Mouse (Mus musculus): ENCODE measurements around the gene Mettl1.

Gene Mettl1

DNA sequence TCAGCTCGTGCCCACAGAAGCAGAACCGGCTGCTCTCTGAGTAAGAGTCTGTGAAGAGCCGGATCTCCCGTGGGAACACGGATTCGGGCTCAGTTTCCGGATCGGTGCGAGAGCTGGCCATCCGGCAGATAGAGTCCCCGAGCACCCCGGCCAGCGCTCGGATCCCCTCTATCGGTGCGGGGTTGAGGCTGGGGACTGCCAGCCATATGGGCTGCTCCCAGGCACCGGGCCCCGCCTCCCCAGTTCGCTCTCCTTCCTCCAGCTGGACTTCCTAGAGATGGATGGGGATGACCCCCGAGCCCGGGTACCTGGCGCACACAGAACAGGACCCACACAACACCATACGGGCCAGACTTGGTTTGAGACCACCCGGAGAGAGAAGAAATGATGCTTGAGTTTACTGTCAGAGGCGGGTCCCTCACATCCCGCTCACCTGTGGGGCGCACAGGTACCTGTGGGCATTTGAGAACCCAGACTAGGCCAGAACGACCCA, at the start of gene Mettl1, which contains the start of gene Eef1akmt3:
Gene Mettl1 (plus strand): TSS at position 141 of the 493 bp plus-strand sequence.
Gene Eef1akmt3 (minus strand): TSS at position 240 of the 493 bp plus-strand sequence.
- no peak for DNase-seq (ENCODE audit: low read depth, low spot score)

- no peak for DNase-seq (ENCODE audit: low read depth, low spot score)
These were observed 49.5 kb upstream of the Mettl1 start for GRCm38 (mm10) chr10:126991676-126992075.

GRCm38 (mm10) chr10:126993621-126994020, 47.6 kb upstream of the Mettl1 start:
- no peak for DNase-seq (ENCODE audit: low read depth, low spot score)

DNA sequence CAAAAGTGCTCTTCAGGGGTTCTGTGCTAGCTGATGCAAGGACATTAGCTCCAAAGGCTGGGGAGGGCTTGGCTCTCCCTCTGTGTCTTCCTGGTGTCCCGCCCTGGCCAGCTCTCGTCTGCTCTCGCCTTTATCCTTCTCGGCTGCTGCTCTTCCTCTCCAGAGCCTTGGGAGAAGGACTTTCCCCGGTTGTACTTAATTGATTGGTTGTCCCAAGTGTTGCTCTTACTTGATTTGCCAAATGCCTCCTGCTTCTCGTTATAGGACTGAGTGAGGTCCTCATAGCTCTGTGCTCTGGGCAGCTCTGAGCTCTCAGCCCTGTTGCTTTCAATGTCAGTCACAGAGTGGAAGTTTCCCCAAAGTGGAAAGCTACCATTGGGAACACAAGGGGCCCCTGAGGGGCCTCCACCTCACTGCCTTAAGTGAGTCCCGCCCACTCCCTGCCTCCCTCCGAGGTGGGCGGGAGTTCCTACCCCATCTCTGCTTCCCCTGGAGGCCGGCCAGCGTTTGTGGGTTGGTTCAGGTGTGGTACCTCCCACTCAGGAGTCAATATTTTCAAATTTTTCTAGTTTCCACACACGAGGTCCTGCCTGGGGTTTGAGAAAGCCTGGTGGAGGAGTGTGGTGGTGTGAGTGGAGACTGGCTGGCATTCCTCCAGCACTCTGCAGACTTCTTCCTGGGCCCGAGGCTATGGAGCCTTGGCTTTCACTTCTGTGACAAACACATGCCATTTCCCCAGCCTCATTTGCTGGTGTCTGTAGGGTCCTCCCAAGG, 43.7 kb upstream of the Mettl1 start:
- DNase-seq (ENCODE audit: low read depth, low spot score): no peak

DNA sequence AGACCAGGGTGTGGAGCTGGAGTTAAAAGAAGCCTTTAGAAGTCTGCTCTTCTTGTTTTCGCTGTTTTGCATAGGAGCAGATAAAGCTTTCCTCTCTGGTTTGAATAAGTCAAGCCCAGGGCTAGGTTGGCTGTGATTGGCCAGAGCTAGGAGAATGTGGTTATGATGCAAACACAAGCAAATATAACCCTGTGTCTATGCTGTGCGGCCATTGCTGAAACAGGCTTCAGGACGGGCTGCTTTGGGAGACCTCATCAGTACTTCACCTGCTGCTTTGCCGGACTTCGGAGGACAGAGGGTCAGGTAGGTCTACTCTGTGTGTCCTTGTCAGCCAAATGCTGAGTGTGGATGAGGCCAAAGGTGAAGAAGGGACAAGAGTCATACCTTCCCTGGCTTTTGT, 40.7 kb upstream of the Mettl1 start, which contains the start of gene Avil:
Gene Avil (plus strand): TSS at position 181 of the 400 bp plus-strand sequence.
- DNase-seq (ENCODE audit: low read depth, low spot score): no peak

- no peak for DNase-seq (ENCODE audit: low read depth, low spot score)
These were observed 39.9 kb upstream of the Mettl1 start for GRCm38 (mm10) chr10:127001297-127001696.

DNA sequence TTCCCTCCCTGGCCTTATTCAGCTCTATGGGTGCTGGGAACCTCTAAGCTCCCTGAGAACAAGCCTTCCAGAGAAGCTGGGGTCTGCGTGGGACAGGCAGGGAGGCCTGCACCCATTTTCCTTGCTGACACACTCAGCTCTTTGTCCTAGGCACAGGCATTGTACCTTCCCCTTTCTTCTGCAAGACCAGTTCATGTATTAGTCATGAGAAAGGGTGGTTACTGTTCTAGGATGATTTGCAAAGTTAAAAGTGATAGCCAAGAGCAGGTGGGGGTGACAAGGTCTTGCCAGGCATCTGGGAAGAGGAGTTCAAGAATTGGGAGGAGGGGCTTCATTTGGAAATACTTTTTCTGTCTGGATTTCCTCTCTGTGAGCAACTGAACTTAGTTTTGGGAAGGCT, 39.2 kb upstream of the Mettl1 start:
- DNase-seq (ENCODE audit: low read depth, low spot score): no peak

DNA sequence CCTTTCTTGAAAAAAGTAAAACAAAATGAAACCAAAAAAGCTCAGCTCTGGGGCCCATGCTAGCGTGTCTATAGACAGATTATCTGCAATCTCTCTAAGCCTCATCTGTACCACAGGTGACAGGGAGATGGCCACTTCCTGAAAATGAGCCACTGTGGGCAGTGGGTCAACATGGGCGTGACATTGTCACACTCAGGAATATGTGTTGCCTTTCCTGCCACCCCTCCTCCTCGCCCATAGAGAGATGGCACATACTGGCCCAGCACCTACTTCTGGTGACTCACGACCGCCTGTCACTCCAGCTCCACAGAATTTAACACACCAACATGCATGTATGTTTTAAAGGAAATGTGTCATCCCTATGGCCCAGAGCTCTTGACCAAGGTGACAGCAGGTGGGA, 38.4 kb upstream of the Mettl1 start:
- no peak for DNase-seq (ENCODE audit: low read depth, low spot score)

DNA sequence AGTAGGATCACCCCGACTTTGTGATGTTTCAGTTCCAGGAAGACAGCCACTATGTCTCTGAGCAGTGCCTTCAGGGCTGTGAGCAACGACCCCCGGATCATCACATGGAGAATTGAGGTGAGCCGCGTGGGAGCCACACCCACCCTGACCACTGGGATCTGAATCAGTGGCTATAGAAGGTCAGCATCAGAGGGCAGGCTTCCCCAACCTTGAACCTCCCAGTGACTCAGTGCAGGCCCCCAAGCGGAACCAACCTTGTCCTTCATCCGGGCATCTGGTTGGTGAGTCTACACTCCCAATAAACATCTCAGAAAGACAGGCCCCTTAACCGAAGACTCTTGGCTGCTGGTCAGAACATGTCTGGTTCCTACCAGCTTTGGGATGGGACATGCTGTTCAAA, 37.9 kb upstream of the Mettl1 start:
- DNase-seq (ENCODE audit: low read depth, low spot score): no peak

DNA sequence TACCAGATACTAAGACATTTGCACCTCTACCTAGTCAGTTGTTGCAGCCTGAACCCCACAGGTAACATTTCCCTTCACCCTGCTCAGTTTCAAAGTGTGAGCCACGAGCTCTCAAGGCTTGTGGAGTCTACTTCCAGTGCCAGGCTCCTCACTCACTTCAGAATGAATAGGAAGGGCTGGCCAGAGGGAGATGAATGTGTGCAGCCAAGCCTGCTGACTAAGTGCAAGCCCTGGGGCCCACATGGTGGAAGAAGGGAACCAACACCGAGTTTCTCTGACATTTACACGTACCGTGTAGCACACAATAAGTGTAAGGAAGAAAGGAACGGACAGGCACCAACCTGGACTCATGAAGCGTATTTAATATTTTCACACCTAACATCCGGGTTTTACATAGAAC, 37.4 kb upstream of the Mettl1 start:
- DNase-seq (ENCODE audit: low read depth, low spot score): no peak

GRCm38 (mm10) chr10:127016488-127016887, 24.7 kb upstream of the Mettl1 start:
- DNase-seq (ENCODE audit: low read depth, low spot score): peak; percentile 78

DNA sequence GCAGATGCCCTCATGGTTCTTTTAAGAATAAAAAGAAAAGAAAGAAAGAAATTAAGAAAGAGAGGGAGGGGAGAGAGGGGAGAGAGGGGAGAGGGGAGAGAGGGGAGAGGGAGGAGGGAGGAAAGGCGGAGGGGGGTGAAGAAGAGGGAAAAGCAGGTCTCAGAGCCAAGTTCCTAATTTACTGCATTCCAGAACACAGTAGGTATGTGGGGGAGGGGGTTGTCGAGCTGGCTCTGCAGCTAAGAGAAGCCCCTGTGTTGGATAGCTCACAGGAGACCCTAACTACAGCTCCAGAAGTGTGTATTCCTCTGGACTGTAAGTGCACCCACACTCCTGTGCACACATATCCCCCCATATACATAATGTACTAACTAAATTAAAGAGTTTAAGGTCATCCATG, 24.1 kb upstream of the Mettl1 start:
- DNase-seq (ENCODE audit: low read depth, low spot score): no peak

DNA sequence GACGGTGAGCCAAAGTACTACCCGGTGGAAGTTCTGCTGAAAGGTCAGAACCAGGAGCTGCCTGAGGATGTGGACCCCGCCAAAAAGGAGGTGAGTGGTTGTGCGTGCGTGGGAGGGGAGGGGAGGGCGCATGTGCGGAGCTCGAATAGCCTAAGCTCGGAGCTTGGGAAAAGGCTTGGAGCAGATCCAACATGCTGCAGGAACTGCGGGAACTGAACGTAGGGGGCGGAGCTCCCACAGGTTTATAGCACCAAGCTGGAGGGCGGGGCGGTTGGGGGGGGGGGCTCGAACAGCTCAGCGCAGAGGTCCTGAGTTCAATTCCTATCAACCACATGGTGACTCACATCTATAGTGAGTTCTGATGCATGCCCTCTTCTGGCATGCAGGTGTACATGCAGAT, 22.8 kb upstream of the Mettl1 start:
- peak; percentile 51 for DNase-seq (ENCODE audit: low read depth, low spot score)

GRCm38 (mm10) chr10:127030336-127031296, 10.6 kb upstream of the Mettl1 start, which contains the start of gene Tsfm:
Gene Tsfm, minus strand, starts transcription at chr10:127030840.
- DNase-seq (ENCODE audit: low read depth, low spot score): peak; percentile 90

- DNase-seq (ENCODE audit: low read depth, low spot score): no peak
These were observed 7.9 kb upstream of the Mettl1 start for GRCm38 (mm10) chr10:127033301-127033741.

DNA sequence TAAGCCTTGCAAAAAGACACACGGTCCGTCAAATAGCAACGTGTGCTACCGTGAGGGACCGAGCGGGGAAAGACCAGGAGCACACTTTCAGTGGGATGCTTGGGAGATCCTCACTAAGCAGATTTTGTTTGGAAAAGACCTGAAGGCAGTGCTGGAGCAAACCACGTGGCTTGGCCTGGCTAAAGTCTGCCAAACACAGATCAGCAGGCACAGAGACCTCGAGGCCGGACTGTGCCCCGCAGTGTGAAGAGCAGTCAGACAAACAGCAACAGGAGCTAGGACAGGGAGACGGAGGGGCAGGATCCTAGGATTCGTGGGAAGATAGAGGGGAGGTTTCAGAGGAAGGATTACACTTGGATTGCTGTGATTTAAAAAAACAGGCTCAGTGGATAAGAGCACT, 4.9 kb upstream of the Mettl1 start:
- no peak for DNase-seq (ENCODE audit: low read depth, low spot score)

GRCm38 (mm10) chr10:127037641-127038040, 3.6 kb upstream of the Mettl1 start:
- DNase-seq (ENCODE audit: low read depth, low spot score): peak; percentile 61

DNA sequence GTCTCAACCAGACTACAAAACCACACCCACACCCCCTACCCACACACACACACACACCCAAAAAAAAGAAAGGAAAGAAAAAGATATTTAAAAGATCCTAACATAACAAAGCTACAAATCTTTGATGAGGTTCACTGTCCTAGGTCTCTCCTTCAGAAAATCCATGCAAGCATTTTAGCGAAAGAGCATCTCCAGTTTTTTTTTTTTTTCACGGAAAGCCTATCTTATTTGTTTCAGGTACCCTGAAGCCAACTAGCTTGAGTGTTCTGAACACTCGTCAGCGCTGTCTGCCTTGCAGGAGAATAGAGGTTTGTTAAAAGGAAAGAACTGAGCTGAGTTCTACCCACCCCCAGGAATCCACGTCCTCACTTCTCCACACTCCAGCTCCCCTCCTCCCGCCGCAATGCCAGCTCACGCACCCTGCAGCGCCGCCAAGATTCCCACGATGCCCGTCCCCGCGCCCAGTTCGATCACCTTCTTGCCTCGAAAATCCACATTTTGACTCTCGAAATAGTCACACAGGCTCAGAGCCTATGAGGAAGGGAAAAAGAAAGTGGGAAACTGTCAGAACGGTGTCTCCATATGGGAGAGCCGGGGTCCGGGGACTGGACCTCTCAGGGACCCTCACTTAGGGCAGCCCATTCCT, 522 bp upstream of the Mettl1 start:
- DNase-seq (ENCODE audit: low read depth, low spot score): no peak

GRCm38 (mm10) chr10:127041774-127042338, 642 bp downstream of the Mettl1 start:
- DNase-seq (ENCODE audit: low read depth, low spot score): peak; percentile 92

GRCm38 (mm10) chr10:127042468-127043115, 1.4 kb downstream of the Mettl1 start:
- no peak for DNase-seq (ENCODE audit: low read depth, low spot score)

GRCm38 (mm10) chr10:127043187-127043586, 2.0 kb downstream of the Mettl1 start:
- DNase-seq (ENCODE audit: low read depth, low spot score): no peak

Data from ES-CJ7 (cell line).